Mouse (Mus musculus) frontal cortex, postnatal 25 days (tissue): ENCODE results near the gene Tas2r135.

ENCODE experiments used
- DNase-seq, 2 experiments: peaks; one replicate each; pipeline ENCODE4 v3.0.0; 2022; ENCODE audit warnings: low spot score in 2 of 2

The Tas2r135 gene

GRCm38 (mm10) chr6:42405134-42405533, at the start of gene Tas2r135:
TSS of gene Tas2r135 (plus strand) at chr6:42405434.
- DNase-seq: no peak

- DNase-seq: no peak
These were observed 49.2 kb upstream of the Tas2r135 start for GRCm38 (mm10) chr6:42355794-42356600.

- DNase-seq: no peak
These were observed 48.3 kb upstream of the Tas2r135 start for GRCm38 (mm10) chr6:42356913-42357312.

GRCm38 (mm10) chr6:42357901-42358300, 47.3 kb upstream of the Tas2r135 start:
- no peak for DNase-seq

- DNase-seq: no peak
These were observed 46.3 kb upstream of the Tas2r135 start for GRCm38 (mm10) chr6:42358901-42359300.

- DNase-seq: no peak
These were observed 45.7 kb upstream of the Tas2r135 start for GRCm38 (mm10) chr6:42359364-42360147.

GRCm38 (mm10) chr6:42360231-42360840, 44.9 kb upstream of the Tas2r135 start:
- no peak for DNase-seq

GRCm38 (mm10) chr6:42361041-42361895, 44.0 kb upstream of the Tas2r135 start:
- no peak for DNase-seq

- no peak for DNase-seq
These were observed 43.2 kb upstream of the Tas2r135 start for GRCm38 (mm10) chr6:42362074-42362473.

- no peak for DNase-seq
These were observed 42.7 kb upstream of the Tas2r135 start for GRCm38 (mm10) chr6:42362497-42362896.

- no peak for DNase-seq
These were observed 42.3 kb upstream of the Tas2r135 start for GRCm38 (mm10) chr6:42362974-42363373.

GRCm38 (mm10) chr6:42364066-42364465, 41.2 kb upstream of the Tas2r135 start:
- DNase-seq: no peak

GRCm38 (mm10) chr6:42364607-42365006, 40.6 kb upstream of the Tas2r135 start:
- DNase-seq: no peak

- DNase-seq: no peak
These were observed 40.0 kb upstream of the Tas2r135 start for GRCm38 (mm10) chr6:42365215-42365614.

- no peak for DNase-seq
These were observed 35.4 kb upstream of the Tas2r135 start for GRCm38 (mm10) chr6:42369870-42370269.

GRCm38 (mm10) chr6:42370630-42371363, 34.4 kb upstream of the Tas2r135 start:
- DNase-seq: no peak

GRCm38 (mm10) chr6:42372001-42372400, 33.2 kb upstream of the Tas2r135 start:
- DNase-seq: no peak

GRCm38 (mm10) chr6:42372421-42372815, 32.8 kb upstream of the Tas2r135 start:
- DNase-seq: no peak

- DNase-seq: no peak
These were observed 32.3 kb upstream of the Tas2r135 start, which contains the start of gene Epha1 for GRCm38 (mm10) chr6:42372816-42373547. TSS of gene Epha1 (minus strand) at chr6:42373268.
